Mouse (Mus musculus) limb, embryonic 12.5 days (tissue): ENCODE measurements around the gene Sox5. TPM values are rescaled to one million over a fixed set of nuclear protein-coding genes. Genes with fewer than 3 reads are reported as not detected.

ENCODE experiments used
- ATAC-seq: fragments of 200-750 bp; cut with Nextera tagmentation; 2 replicates; pipeline ENCODE4 v1.8.0; 2017; ENCODE audit warnings: low read depth, moderate TSS enrichment; ENCODE audit not compliant: insufficient number of reproducible peaks, insufficient read depth, low FRiP score, low TSS enrichment
- H3K27ac ChIP-seq: fragments of 300-500 bp; sonication (generic); 2 replicates; pipeline ENCODE4 v1.5.1; 2016; ENCODE audit warnings: mild to moderate bottlenecking, moderate library complexity
- H3K27me3 ChIP-seq: fragments of 300-500 bp; sonication (generic); 2 replicates; pipeline ENCODE4 v1.6.1; 2016; ENCODE audit warnings: mild to moderate bottlenecking, moderate library complexity
- H3K36me3 ChIP-seq: fragments of 300-500 bp; sonication (generic); 2 replicates; pipeline ENCODE4 v1.6.1; 2016; ENCODE audit warnings: mild to moderate bottlenecking, moderate library complexity
- H3K4me1 ChIP-seq: fragments of 300-500 bp; sonication (generic); replicated peaks from 2 replicates; pipeline ENCODE4 v1.6.1; 2016
- H3K4me2 ChIP-seq: fragments of 300-500 bp; sonication (generic); 2 replicates; pipeline ENCODE4 v1.6.1; 2016; ENCODE audit warnings: mild to moderate bottlenecking, moderate library complexity
- H3K4me3 ChIP-seq: fragments of 300-500 bp; sonication (generic); replicated peaks from 2 replicates; pipeline ENCODE4 v1.5.1; 2016; ENCODE audit warnings: mild to moderate bottlenecking
- H3K9ac ChIP-seq: fragments of 300-500 bp; sonication (generic); replicated peaks from 2 replicates; pipeline ENCODE4 v1.6.1; 2016; ENCODE audit warnings: mild to moderate bottlenecking, moderate library complexity
- H3K9me3 ChIP-seq: fragments of 300-500 bp; sonication (generic); 2 replicates; pipeline ENCODE4 v1.6.1; 2016; ENCODE audit warnings: mild to moderate bottlenecking, moderate library complexity
- WGBS: fragments of 180-500 bp; shearing (Covaris S2); methylation state at CpG from one replicate; pipeline ENCODE4 v1.1.7; 2016; 5-methylcytosine and 5-hydroxymethylcytosine counted together
- polyA plus RNA-seq: library from polyadenylated mRNA; unstranded; fragments of >200 nt; fragmentation: Nextera tagmentation; extraction: Ambion mirVana; gene quantifications from 2 replicates; pipeline ENCODE4 v1.2.1, GENCODE M21; 2016

The Sox5 gene
- polyA plus RNA-seq, 1 experiment from 2014 or later = 96.1 TPM

DNA sequence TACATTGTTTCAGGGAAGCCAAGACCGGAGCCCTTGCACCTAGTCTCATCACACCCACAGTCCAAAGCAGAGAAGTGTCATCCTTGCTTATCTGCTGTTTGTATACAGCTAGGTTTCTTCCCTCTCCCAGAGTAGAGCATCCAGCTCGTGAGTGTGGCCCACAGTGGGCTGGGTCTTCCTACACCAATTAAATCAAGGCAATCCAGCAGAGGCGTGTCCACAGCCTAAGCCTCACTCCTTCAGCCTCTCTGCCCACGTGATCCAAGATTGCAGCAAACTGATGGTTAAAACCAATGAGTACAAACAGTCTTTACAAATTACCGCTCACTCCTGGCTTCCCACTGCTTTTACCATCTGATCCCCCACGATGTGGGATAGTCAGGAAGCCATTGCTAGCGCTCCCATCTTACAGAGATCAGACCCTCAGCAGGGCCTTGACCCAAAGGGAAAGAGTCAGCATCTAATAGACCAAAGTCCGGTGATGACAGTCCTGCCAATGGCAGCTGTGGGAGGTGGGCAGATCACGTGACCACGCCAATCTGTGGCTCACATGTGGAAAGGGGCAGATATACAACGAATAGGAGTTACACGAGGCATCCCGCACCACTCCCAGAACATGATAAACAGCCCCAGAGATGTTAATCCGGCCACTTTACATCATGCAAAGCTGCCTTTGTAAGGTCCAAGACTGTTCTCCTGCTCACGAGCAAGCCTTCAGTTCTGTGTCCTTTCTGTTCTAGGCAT is 9.4 kb downstream of the Sox5 start:
- no peaks in the 10 kb centered on the region for H3K27me3 ChIP-seq
- H3K27ac ChIP-seq = no peak overlapping the region
- no peak overlapping the region for H3K4me2 ChIP-seq
- H3K4me3 ChIP-seq = no peak overlapping the region
- 53% methylated on average over 15 of the region's 15 CpGs for WGBS
- no peak overlapping the region for H3K9ac ChIP-seq
- H3K4me1 ChIP-seq = peaks cover 41% of the 10 kb centered on the region
- no peaks in the 10 kb centered on the region for H3K9me3 ChIP-seq
- ATAC-seq = no peak
- no peaks in the 10 kb centered on the region for H3K36me3 ChIP-seq

DNA sequence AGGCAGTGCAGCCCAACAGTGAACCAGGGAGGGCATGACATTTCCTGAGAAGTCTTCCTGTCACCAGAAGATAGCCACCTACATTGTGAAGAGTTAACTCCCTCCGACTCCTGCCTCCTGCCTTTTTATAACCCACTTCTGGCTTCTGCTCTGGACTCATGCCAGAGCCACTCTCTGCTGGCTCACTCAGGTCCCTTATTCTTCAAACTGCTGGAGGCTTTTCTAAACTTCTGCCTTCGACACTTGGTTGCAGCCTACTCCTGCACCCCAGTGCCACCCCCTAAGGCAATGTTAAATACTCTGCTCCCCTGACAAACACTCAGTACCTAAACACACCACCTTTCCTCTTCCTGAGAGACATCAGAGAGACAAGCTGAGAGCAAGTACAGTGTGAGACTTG is 12.7 kb downstream of the Sox5 start:
- Histone ChIP-seq H3K36me3 (no peaks in the 10 kb centered on the region), H3K9me3 (no peaks in the 10 kb centered on the region), H3K4me3 (no peak overlapping the region), H3K27ac (peak overlapping the region; percentile 29; the same call in 1 of the 2 replicates), H3K4me1 (peaks cover 23% of the 10 kb centered on the region), H3K4me2 (0 out of 2 replicates have a peak overlapping the region, but pooled peaks have one; percentile 19), H3K9ac (no peak overlapping the region; the same call in 1 of the 2 replicates), H3K27me3 (no peaks in the 10 kb centered on the region)
- no peak for ATAC-seq
- WGBS = 21% methylated on average over 2 of the region's 2 CpGs

DNA sequence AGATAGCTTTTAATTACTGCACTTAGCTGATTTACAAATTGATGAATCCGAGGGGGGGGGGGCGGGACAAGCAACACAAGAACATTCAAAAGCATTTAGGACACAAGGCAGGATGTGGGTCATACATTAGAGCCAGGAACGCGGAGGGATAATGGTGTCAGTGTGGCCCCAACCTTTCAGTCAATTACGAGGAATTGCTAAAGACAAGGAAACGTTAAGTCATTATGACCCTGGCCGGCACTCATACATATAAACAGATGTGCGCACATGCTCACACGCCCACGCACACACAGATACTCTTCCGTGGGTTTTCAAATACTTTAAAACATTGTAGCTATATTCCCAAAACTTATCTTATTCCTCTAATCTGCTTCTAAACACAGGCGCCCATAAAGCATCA is 19.9 kb downstream of the Sox5 start:
- Histone ChIP-seq H3K9me3 (no peaks in the 10 kb centered on the region), H3K27ac (no peak overlapping the region), H3K4me1 (peaks cover 12% of the 10 kb centered on the region), H3K9ac (no peak overlapping the region), H3K4me2 (no peak overlapping the region), H3K27me3 (no peaks in the 10 kb centered on the region), H3K36me3 (no peaks in the 10 kb centered on the region), H3K4me3 (no peak overlapping the region)
- WGBS = 55% methylated on average over 12 of the region's 12 CpGs
- no peak for ATAC-seq

DNA sequence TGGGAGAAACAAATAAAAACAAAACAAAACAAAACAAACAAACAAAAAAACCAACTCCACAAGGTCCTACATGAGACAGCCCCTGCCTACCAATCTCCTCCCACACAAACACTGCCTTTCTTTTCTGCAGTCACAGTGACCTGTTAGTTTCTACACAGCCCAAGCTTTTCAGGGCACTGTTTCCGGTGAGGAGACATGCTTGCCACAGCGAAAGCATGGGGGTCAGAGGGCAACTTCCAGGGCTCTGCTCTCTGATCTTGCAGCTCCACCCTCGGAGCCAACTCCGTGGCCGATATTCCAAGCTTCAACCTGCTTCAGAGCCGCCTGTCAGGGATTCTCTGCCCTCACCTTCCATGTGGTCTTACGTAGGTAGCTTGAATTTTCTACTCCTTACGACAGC is 22.6 kb downstream of the Sox5 start:
- Histone ChIP-seq H3K9ac (no peak overlapping the region; the same call in 1 of the 2 replicates), H3K4me3 (no peak overlapping the region), H3K4me2 (no peak overlapping the region), H3K4me1 (peaks cover 33% of the 10 kb centered on the region), H3K9me3 (no peaks in the 10 kb centered on the region), H3K27ac (no peak overlapping the region), H3K27me3 (no peaks in the 10 kb centered on the region), H3K36me3 (no peaks in the 10 kb centered on the region)
- no peak for ATAC-seq
- 30% methylated on average over 8 of the region's 8 CpGs for WGBS

DNA sequence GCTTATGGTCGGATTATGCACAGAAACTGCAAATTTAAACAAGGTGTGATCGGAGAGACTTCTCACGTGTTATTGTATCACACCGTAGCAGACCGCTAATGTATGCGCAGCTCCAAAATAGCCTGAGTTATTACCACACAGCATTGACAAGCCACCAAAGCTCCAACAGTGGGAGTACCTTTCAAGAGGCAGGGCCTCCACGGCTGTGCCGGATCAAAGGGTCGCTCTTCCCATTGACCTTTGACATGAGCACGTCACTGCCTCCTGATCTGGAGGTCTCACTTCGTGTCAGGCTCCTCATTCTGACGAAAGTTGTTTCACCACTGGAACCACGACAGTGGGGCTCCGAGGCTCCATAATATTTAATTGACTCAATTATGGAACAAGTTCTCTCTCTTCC is 24.4 kb downstream of the Sox5 start:
- no peak for ATAC-seq
- no peak overlapping the region for H3K9ac ChIP-seq
- 26% methylated on average over 14 of the region's 14 CpGs for WGBS
- H3K4me1 ChIP-seq = peaks cover 43% of the 10 kb centered on the region
- no peak overlapping the region for H3K4me2 ChIP-seq
- no peak overlapping the region for H3K27ac ChIP-seq
- no peak overlapping the region for H3K4me3 ChIP-seq
- H3K27me3 ChIP-seq = no peaks in the 10 kb centered on the region
- H3K9me3 ChIP-seq = no peaks in the 10 kb centered on the region
- no peaks in the 10 kb centered on the region for H3K36me3 ChIP-seq

DNA sequence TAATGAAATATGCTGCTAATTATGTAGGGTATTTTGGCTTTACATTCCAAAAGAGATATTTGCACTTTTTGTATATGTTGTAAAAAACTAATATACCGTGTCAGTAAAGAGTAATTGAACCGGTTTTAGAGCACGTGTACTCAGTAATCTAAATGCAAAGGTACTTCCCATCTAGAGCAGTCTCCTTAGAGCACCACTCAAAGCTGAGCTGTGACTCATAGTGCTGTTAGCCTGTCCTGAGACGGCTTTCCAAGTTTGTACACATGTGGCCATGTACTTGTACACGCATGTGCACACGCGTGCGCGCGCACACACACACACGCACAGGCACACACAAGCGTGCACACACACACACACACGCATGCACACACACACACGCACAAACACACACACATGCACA is 25.3 kb downstream of the Sox5 start:
- WGBS = 86% methylated on average over 14 of the region's 14 CpGs
- ATAC-seq = no peak

DNA sequence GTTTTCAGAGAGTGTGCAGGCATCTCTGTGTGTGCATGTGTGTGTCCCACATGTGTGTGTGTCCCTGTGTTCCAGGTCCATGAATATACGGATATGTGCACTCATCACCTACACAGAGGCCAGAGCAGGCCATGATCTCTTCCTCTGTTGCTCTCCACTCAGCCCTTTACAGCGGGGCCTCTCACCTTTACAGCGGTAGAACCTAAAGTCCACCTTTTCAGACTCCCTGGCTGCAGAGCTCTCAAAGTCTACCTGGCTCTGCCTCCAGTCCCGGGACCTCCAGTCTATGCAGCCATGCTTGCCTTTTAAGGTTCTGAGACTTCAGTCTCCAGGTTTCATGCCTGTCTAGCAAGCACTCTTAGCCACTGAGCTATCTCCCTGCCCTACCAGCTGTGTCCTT is 26.5 kb downstream of the Sox5 start:
- ATAC-seq = no peak
- Histone ChIP-seq H3K36me3 (no peaks in the 10 kb centered on the region), H3K9me3 (no peaks in the 10 kb centered on the region), H3K9ac (no peak overlapping the region), H3K4me2 (no peak overlapping the region), H3K27ac (peak overlapping the region; percentile 45; the same call in 1 of the 2 replicates), H3K4me3 (no peak overlapping the region), H3K4me1 (peaks cover 47% of the 10 kb centered on the region), H3K27me3 (no peaks in the 10 kb centered on the region)
- 85% methylated on average over 4 of the region's 4 CpGs for WGBS

More for the DNA sequence above, 25.3 kb downstream of the Sox5 start:
- Histone ChIP-seq H3K27ac (no peak overlapping the region), H3K27me3 (no peaks in the 10 kb centered on the region), H3K4me1 (peaks cover 43% of the 10 kb centered on the region), H3K9ac (no peak overlapping the region), H3K36me3 (no peaks in the 10 kb centered on the region), H3K4me2 (no peak overlapping the region), H3K4me3 (no peak overlapping the region), H3K9me3 (no peaks in the 10 kb centered on the region)

DNA sequence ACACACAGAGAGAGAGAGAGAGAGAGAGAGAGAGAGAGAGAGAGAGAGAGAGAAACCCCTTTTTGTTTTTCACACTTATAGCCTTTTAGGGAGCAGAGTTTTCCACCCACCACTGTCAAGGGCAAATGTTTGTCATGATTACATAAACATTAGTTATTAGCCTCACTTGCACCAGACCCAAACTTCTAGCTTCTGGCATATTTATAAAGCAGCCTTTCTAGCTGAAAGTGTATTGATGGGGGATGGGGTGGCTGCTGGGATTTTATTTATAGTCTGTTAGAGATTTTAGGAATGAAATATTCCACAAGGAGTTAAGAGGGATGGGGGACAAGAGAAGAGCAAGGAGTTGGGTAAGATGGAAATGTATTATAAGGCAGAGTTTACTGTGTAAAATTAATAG is 27.4 kb downstream of the Sox5 start:
- Histone ChIP-seq H3K4me1 (peaks cover 48% of the 10 kb centered on the region), H3K27ac (no peak overlapping the region), H3K4me3 (no peak overlapping the region), H3K9me3 (no peaks in the 10 kb centered on the region), H3K27me3 (no peaks in the 10 kb centered on the region), H3K9ac (no peak overlapping the region), H3K36me3 (no peaks in the 10 kb centered on the region), H3K4me2 (no peak overlapping the region)
- no peak for ATAC-seq

DNA sequence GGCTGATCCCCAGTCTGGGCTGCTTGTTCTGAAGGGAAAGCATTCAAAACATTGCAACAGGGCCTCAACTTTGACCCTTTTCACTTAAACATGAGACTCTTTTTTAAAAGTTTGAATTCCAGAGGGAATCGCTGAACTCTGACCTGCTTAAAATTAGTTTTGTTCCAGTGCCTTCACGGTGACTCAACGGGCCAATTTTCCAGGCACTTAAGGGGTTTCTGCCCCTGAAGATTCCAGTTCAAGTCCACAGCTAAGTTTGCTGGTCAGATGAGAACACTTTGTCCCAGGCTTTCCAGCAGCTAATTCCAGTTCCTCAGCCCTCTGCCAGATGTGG is 27.8 kb downstream of the Sox5 start:
- Histone ChIP-seq H3K9me3 (no peaks in the 10 kb centered on the region), H3K4me1 (peaks cover 44% of the 10 kb centered on the region), H3K4me3 (no peak overlapping the region), H3K27ac (peak overlapping the region; percentile 36), H3K36me3 (no peaks in the 10 kb centered on the region), H3K4me2 (no peak overlapping the region), H3K9ac (no peak overlapping the region), H3K27me3 (no peaks in the 10 kb centered on the region)
- ATAC-seq = no peak
- WGBS = 27% methylated on average over 3 of the region's 3 CpGs

DNA sequence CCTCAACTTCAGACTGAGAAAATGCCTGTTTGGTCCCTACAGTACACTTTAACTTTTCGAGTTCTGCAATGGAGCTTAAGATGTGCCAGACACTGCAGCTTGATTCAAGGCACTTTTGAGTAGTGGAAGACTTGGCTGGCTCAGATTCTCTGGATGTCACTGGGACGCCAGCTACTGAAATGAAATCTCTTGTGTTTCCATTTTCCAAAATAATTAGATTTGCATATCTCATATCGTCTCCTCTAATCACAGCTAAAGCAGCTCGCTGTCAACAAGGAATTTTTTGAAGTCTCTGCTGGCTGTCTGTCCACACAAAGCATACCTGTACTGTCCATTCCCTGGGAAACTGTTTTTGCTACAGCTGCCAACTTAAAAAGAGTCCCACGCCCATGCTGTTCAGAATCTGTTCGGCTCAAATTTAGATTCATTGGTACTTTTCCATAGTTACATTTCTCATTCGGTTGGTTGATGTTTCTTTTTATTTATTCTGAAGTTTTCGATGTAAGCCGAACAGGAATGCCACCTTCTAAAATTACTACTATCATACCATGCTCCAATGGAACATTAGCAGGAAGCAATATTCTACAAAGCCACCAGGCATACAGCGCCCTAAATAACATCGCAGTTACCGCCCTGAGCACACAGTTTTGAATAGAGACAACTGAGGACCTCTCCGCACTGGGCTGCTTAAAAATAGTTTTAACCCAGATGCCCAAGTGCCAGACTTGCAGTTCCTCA is 28.4 kb downstream of the Sox5 start:
- Histone ChIP-seq H3K4me3 (no peak overlapping the region), H3K4me1 (peaks cover 41% of the 10 kb centered on the region), H3K27me3 (no peaks in the 10 kb centered on the region), H3K27ac (peak overlapping the region; percentile 36), H3K9ac (no peak overlapping the region), H3K9me3 (no peaks in the 10 kb centered on the region), H3K36me3 (no peaks in the 10 kb centered on the region), H3K4me2 (no peak overlapping the region)
- WGBS = 77% methylated on average over 13 of the region's 13 CpGs
- ATAC-seq = no peak

DNA sequence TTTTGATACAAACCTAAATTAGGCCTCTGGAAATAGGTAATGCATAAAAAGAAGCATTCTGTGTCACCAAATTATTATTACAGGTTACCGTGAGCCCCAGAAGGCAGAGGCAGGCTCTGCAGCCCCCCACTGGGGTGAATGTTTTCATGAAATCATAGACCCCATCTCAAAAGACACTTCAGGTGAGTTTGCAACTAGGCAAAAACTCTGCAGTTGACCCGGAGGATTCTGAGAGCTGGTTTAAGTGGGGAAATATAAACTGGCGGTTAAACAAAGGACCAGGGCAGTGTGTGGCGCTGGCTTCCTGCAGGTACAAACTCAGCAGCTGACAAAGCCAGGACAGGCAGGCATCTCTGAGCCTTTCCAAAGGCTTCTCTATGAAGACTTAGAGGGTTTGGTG is 30.2 kb downstream of the Sox5 start:
- Histone ChIP-seq H3K9ac (no peak overlapping the region), H3K9me3 (no peaks in the 10 kb centered on the region), H3K27ac (no peak overlapping the region), H3K36me3 (no peaks in the 10 kb centered on the region; the same call in 1 of the 2 replicates), H3K4me2 (no peak overlapping the region), H3K4me1 (peaks cover 37% of the 10 kb centered on the region), H3K4me3 (no peak overlapping the region), H3K27me3 (no peaks in the 10 kb centered on the region)
- 89% methylated on average over 4 of the region's 4 CpGs for WGBS
- ATAC-seq = no peak
